18 mouse cellular contexts compared by ENCODE assay signal in the genomic region with DNA sequence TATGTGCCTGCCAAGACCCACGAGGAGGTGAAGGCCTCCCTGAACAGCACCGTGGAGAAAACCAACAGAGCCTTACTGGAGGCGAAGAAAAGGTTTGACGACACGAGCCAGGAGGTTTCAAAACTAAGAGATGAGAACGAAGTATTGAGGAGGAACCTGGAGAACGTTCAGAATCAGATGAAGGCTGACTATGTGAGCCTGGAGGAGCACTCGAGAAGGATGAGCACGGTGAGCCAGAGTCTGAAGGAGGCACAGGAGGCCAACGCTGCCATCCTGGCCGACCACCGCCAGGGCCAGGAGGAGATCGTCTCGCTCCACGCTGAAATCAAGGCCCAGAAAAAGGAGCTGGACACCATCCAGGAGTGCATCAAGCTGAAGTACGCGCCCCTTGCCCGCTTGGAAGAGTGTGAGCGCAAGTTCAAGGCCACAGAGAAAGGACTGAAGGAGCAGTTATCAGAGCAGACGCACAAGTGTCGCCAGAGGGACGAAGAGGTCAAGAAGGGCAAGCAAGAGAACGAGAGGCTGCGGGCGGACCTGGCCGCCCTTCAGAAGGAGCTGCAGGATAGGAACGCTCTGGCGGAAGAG.
DNase-seq lines count a peak whose midpoint lies in the region; ATAC-seq and TF ChIP-seq lines count a peak whose summit lies in the region.
"Had no signal": no experiment of that assay in that cellular context is flagged by ENCODE, and none has a peak within 500 bp of the region (broad histone marks: within the 10 kb centered on the region; RNA-seq: fewer than 3 reads in every experiment).

No protein-coding gene starts in this region.

- DNase-seq in adrenal gland, postnatal 10 days = peak; percentile 29
- no peak for DNase-seq in adrenal gland, postnatal 14 days
- peak; percentile 32 for DNase-seq in brain, embryonic 14.5 days (ENCODE audit: low read depth)
- DNase-seq in left cerebral cortex, adult 8-10 months (ENCODE audit: low spot score in 2 of 2) = no peak
- DNase-seq in forebrain, embryonic 14.5 days (ENCODE audit: low spot score) = no peak
- DNase-seq: adrenal gland, adult 8-10 months; cerebellum, adult 2 months; cerebellum, postnatal 10 days; gastrocnemius, postnatal 10 days; heart, postnatal 36 days had no signal

- no peak overlapping the region for H3K9ac ChIP-seq in ES-Bruce4 (ENCODE audit: low read depth, poor library complexity, severe bottlenecking)
- H3K9ac ChIP-seq in neural tube, embryonic 15.5 days (replicated peaks) = no peak overlapping the region
- H3K9ac ChIP-seq in forebrain, embryonic 14.5 days (ENCODE audit: low read length) = no peak overlapping the region
- H3K9ac ChIP-seq: forebrain, embryonic 15.5 days; heart, embryonic 12.5 days; hindbrain, embryonic 15.5 days had no signal

- no peak overlapping the region for H3K4me2 ChIP-seq in neural tube, embryonic 15.5 days
- H3K4me2 ChIP-seq in forebrain, embryonic 14.5 days (ENCODE audit: low read length) = no peak overlapping the region
- H3K4me2 ChIP-seq: forebrain, embryonic 15.5 days; heart, embryonic 12.5 days; hindbrain, embryonic 15.5 days had no signal

- TF ChIP-seq EP300 in ES-Bruce4 (IDR thresholded peaks at IDR 0.05; ENCODE audit: insufficient read depth, low read depth, low read length) = no peak

- no peaks in the 10 kb centered on the region for H3K9me3 ChIP-seq in ES-Bruce4 (replicated peaks; ENCODE audit: control insufficient read depth, insufficient read depth, low read length, poor library complexity, severe bottlenecking)
- H3K9me3 ChIP-seq in neural tube, embryonic 15.5 days (replicated peaks) = no peaks in the 10 kb centered on the region
- no peaks in the 10 kb centered on the region for H3K9me3 ChIP-seq in forebrain, embryonic 14.5 days (replicated peaks; ENCODE audit: control insufficient read depth, low read length)
- H3K9me3 ChIP-seq: embryonic facial prominence, embryonic 10.5 days; forebrain, embryonic 15.5 days; heart, embryonic 12.5 days; hindbrain, embryonic 15.5 days had no signal

- peaks cover 2% of the 10 kb centered on the region for H3K4me1 ChIP-seq in ES-Bruce4 (ENCODE audit: control insufficient read depth, insufficient read depth, low read length)
- H3K4me1 ChIP-seq in neural tube, embryonic 15.5 days = peaks cover 17% of the 10 kb centered on the region; the same call in 1 of the 2 replicates
- peaks cover 23% of the 10 kb centered on the region for H3K4me1 ChIP-seq in forebrain, embryonic 14.5 days (ENCODE audit: control insufficient read depth, insufficient read depth, low read length)

- no peak for TF ChIP-seq POLR2A in ES-Bruce4 (IDR thresholded peaks at IDR 0.05; ENCODE audit: insufficient read depth, low read length)
- TF ChIP-seq POLR2A in brain, embryonic 14.5 days (IDR thresholded peaks at IDR 0.05; ENCODE audit: borderline replicate concordance, extremely low read depth, insufficient read depth, insufficient read length, poor library complexity, severe bottlenecking) = no peak

- TF ChIP-seq CTCF in ES-Bruce4 (IDR thresholded peaks at IDR 0.05; ENCODE audit: low read depth, low read length) = no peak
- TF ChIP-seq CTCF in brain, embryonic 14.5 days (IDR thresholded peaks at IDR 0.05; ENCODE audit: borderline replicate concordance, extremely low read depth, insufficient read depth, insufficient read length) = no peak

- H3K27me3 ChIP-seq in ES-Bruce4 (ENCODE audit: control insufficient read depth, insufficient read depth, low read length, poor library complexity, severe bottlenecking) = no peaks in the 10 kb centered on the region
- H3K27me3 ChIP-seq in neural tube, embryonic 15.5 days (replicated peaks) = no peaks in the 10 kb centered on the region
- no peaks in the 10 kb centered on the region for H3K27me3 ChIP-seq in forebrain, embryonic 14.5 days (replicated peaks; ENCODE audit: control insufficient read depth, insufficient read depth, low read length)
- H3K27me3 ChIP-seq: forebrain, embryonic 15.5 days; heart, embryonic 12.5 days; hindbrain, embryonic 15.5 days had no signal

- no peak for ATAC-seq in neural tube, embryonic 15.5 days (ENCODE audit: low FRiP score)
- no peak for ATAC-seq in forebrain, embryonic 14.5 days
- ATAC-seq: activated CD4-positive, CD25-positive, alpha-beta regulatory T cell, adult 4 months; forebrain, embryonic 15.5 days; intestine, embryonic 16.5 days had no signal

- H3K36me3 ChIP-seq in ES-Bruce4 (ENCODE audit: control insufficient read depth, insufficient read depth, low read length, poor library complexity, severe bottlenecking) = no peaks in the 10 kb centered on the region
- H3K36me3 ChIP-seq in neural tube, embryonic 15.5 days = no peaks in the 10 kb centered on the region
- no peaks in the 10 kb centered on the region for H3K36me3 ChIP-seq in forebrain, embryonic 14.5 days (ENCODE audit: control insufficient read depth, insufficient read depth, low read length)
- H3K36me3 ChIP-seq: forebrain, embryonic 15.5 days; hindbrain, embryonic 15.5 days had no signal

- peak overlapping the region; percentile 36 for H3K4me3 ChIP-seq in ES-Bruce4 (ENCODE audit: low read depth, low read length)
- no peak overlapping the region for H3K4me3 ChIP-seq in neural tube, embryonic 15.5 days (replicated peaks)
- no peak overlapping the region for H3K4me3 ChIP-seq in forebrain, embryonic 14.5 days (ENCODE audit: low read depth, low read length)
- H3K4me3 ChIP-seq: embryonic facial prominence, embryonic 10.5 days; forebrain, embryonic 15.5 days; heart, embryonic 12.5 days; hindbrain, embryonic 15.5 days had no signal

- WGBS in neural tube, embryonic 15.5 days = 93% methylated on average over 28 of the region's 28 CpGs
- 90% methylated on average over 28 of the region's 28 CpGs for WGBS in forebrain, embryonic 14.5 days

- H3K27ac ChIP-seq in ES-Bruce4 (ENCODE audit: insufficient read depth, low read length) = no peak overlapping the region
- H3K27ac ChIP-seq in neural tube, embryonic 15.5 days (replicated peaks) = no peak overlapping the region
- no peak overlapping the region for H3K27ac ChIP-seq in forebrain, embryonic 14.5 days (ENCODE audit: low read depth, low read length)
- H3K27ac ChIP-seq: embryonic facial prominence, embryonic 10.5 days; forebrain, embryonic 15.5 days; hindbrain, embryonic 15.5 days had no signal

Comparison
In these comparisons a context has a peak if more than half of its experiments do, and no peak if none do; other contexts are left out.
1. DNase-seq: peak in adrenal gland, postnatal 10 days (single experiment) and brain, embryonic 14.5 days (single experiment); none in adrenal gland, postnatal 14 days (single experiment), left cerebral cortex, adult 8-10 months (0 of 2) and forebrain, embryonic 14.5 days (single experiment).